Mouse (Mus musculus) thymus, adult 2 months (tissue): Measurements from ENCODE around the gene Tapbpl.

Experiments used
- CTCF ChIP-seq: fragments of 200-500 bp; IDR thresholded peaks from 2 replicates; pipeline ENCODE4 v1.5.1; 2012; ENCODE audit warnings: mild to moderate bottlenecking, control low read depth, low read length, moderate library complexity, borderline replicate concordance; ENCODE audit not compliant: control insufficient read depth, poor library complexity, insufficient read depth; ENCODE audit errors: extremely low read depth
- POLR2A ChIP-seq: fragments of 200-500 bp; IDR thresholded peaks from 2 replicates; pipeline ENCODE4 v1.6.1; 2012; ENCODE audit warnings: mild to moderate bottlenecking, low read length, control low read depth, moderate library complexity; ENCODE audit not compliant: control insufficient read depth, poor library complexity, insufficient read depth; ENCODE audit errors: extremely low read depth

DNA sequence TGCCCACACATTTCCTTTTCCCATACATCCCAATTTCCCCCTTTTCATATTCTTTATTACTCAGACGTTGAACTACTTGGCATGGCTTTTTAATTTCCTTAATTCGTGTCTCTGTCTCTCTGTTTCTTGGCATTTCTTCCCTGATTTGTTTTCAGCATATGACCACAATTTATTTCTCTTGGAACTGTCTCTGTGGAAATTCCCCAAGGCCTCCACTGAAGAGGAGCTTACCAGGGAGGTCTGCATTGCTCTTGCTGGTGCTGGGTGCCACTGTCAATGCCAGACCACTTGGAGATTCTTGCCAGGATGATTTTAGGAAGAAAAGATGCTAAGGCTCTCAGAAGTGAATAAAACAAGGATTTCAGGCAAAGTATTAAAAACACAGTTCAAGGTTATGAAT, 19.0 kb downstream of the Tapbpl start:
- TF ChIP-seq POLR2A = no peak
- no peak for TF ChIP-seq CTCF
